Mouse (Mus musculus) embryonic facial prominence, embryonic 11.5 days (tissue): ENCODE data around the gene Tm9sf3. TPM values are rescaled to one million over a fixed set of nuclear protein-coding genes. Genes with fewer than 3 reads are reported as not detected.

Source experiments
- ATAC-seq: fragments of 200-750 bp; cut with Nextera tagmentation; replicated peaks from 2 replicates; pipeline ENCODE4 v1.8.0; 2017; ENCODE audit warnings: low read depth; ENCODE audit not compliant: insufficient number of reproducible peaks, low FRiP score, low TSS enrichment
- DNase-seq: peaks from one replicate; pipeline ENCODE4 v3.0.0-alpha.2; 2015; ENCODE audit warnings: low spot score
- H3K27ac ChIP-seq: fragments of 300-500 bp; sonication (generic); replicated peaks from 2 replicates; pipeline ENCODE4 v1.5.1; 2014; ENCODE audit warnings: mild to moderate bottlenecking, low read depth, low read length, control low read depth
- H3K27me3 ChIP-seq: fragments of 300-500 bp; sonication (generic); 2 replicates; pipeline ENCODE4 v1.6.1; 2014; ENCODE audit warnings: mild to moderate bottlenecking, low read length, moderate library complexity, mixed read lengths; ENCODE audit not compliant: control insufficient read depth, insufficient read depth
- H3K36me3 ChIP-seq: fragments of 300-500 bp; sonication (generic); replicated peaks from 2 replicates; pipeline ENCODE4 v1.6.1; 2014; ENCODE audit warnings: low read depth, mild to moderate bottlenecking, low read length, moderate library complexity, mixed read lengths; ENCODE audit not compliant: control insufficient read depth, insufficient read depth
- H3K4me1 ChIP-seq: fragments of 300-500 bp; sonication (generic); 2 replicates; pipeline ENCODE4 v1.6.1; 2014; ENCODE audit warnings: low read length, mixed read lengths; ENCODE audit not compliant: control insufficient read depth, insufficient read depth
- H3K4me2 ChIP-seq: fragments of 300-500 bp; sonication (generic); 2 replicates; pipeline ENCODE4 v1.6.1; 2014; ENCODE audit warnings: low read depth, mild to moderate bottlenecking, control low read depth, low read length, moderate library complexity
- H3K4me3 ChIP-seq: fragments of 300-500 bp; sonication (generic); 2 replicates; pipeline ENCODE4 v1.5.1; 2014; ENCODE audit warnings: low read depth, low read length, control low read depth
- H3K9ac ChIP-seq: fragments of 300-500 bp; sonication (generic); replicated peaks from 2 replicates; pipeline ENCODE4 v1.6.1; 2014; ENCODE audit warnings: mild to moderate bottlenecking, control low read depth, low read length
- H3K9me3 ChIP-seq: fragments of 300-500 bp; sonication (generic); replicated peaks from 2 replicates; pipeline ENCODE4 v1.6.1; 2016; ENCODE audit warnings: mild to moderate bottlenecking, low read length, inconsistent platforms, mixed read lengths; ENCODE audit not compliant: control insufficient read depth
- WGBS: fragments of 180-500 bp; shearing (Covaris S2); extraction: QIAGEN DNeasy Blood & Tissue Kit; methylation state at CpG from one replicate; pipeline ENCODE4 v1.1.7; 2014; 5-methylcytosine and 5-hydroxymethylcytosine counted together
- polyA plus RNA-seq: library from polyadenylated mRNA; unstranded; fragments of >200 nt; fragmentation: Nextera tagmentation; extraction: Ambion mirVana; gene quantifications from 2 replicates; pipeline ENCODE4 v1.2.1, GENCODE M21; 2014

Gene Tm9sf3
- polyA plus RNA-seq, 1 experiment from 2014 or later, result 174 TPM

DNA sequence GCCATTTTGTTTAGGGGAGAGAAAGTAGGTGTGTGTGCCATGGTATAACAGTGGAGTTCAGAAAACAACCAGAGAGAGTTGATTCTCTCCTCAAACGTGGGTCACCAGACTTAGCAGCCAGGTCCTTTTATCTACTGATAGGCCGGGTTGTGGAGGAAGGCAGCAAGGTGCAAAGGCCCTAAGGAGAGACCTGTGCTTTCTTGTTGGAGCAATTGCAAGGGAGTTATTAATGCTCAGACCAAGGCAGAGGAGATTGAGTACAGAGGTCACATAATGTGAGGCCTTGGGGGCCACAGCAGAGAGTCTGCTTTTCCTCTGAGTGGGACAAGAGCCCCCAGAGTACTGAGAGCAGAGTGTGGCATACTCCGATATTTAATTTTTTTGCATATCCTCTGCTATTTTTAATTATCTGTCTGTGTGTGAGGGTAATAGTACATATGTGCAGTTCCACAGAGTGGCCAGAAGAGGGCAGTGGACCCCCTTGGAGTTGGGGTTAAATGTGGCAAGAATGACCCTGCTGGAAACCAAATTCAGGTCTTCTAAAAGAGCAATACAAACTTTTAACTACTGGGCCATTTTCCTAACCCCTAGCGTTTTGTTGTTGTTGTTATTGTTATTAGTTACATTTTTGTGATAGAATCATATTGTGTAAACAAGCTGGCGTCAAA is 27.3 kb upstream of the Tm9sf3 start:
- peak; percentile 20 for DNase-seq
- Histone ChIP-seq H3K36me3 (no peaks in the 10 kb centered on the region), H3K4me3 (no peak overlapping the region), H3K4me1 (no peaks in the 10 kb centered on the region), H3K9ac (no peak overlapping the region), H3K27me3 (no peaks in the 10 kb centered on the region), H3K27ac (no peak overlapping the region), H3K9me3 (no peaks in the 10 kb centered on the region), H3K4me2 (no peak overlapping the region)
- ATAC-seq, result no peak
- 61% methylated on average over 5 of the region's 5 CpGs for WGBS

DNA sequence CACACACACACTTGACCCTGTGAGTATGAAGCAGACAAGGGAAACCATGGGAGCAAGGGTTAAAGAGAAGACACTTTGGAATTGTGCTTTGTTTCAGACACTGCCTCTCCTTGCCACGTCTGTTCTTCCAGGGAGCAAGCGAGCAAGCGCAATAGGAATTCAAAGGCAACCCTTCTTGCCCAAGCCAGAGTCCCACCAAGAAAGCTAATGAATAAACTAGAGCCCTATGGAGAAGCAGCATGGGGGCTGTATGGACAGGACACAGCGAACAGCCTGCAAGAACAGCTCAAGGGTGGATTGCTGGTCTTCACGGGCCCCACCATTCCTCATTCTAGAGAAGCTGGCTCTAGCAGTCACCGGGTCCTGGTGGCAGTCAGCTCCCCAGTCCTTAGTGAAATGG is 24.8 kb upstream of the Tm9sf3 start:
- Histone ChIP-seq H3K27ac (no peak overlapping the region), H3K9me3 (no peaks in the 10 kb centered on the region), H3K4me3 (no peak overlapping the region), H3K4me2 (no peak overlapping the region), H3K27me3 (no peaks in the 10 kb centered on the region; the same call in 1 of the 2 replicates), H3K36me3 (no peaks in the 10 kb centered on the region), H3K9ac (no peak overlapping the region), H3K4me1 (no peaks in the 10 kb centered on the region)
- DNase-seq (no peak), ATAC-seq (no peak)
- WGBS, result 74% methylated on average over 6 of the region's 6 CpGs

DNA sequence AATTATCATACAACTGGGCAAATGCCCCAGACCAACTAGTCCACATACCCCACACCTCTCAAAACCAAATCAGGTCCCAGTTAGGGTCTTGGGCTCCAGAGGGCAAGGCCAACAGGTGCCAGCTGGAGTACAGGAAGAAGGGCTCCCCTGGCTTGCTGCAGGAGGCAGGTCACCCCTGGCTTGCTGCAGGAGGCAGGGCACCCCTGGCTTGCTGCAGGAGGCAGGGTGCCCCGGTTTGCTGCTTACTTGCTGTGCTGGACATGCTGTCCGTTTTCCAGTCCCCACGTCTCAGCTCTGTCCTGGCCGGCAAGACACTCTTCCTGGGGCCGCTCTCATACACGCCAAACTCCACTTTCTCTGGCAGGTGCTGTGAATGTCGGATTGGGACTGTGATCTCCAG is 23.4 kb upstream of the Tm9sf3 start:
- H3K36me3 ChIP-seq, result no peaks in the 10 kb centered on the region
- no peak overlapping the region for H3K4me2 ChIP-seq
- no peak overlapping the region for H3K27ac ChIP-seq
- H3K27me3 ChIP-seq, result no peaks in the 10 kb centered on the region; the same call in 1 of the 2 replicates
- H3K9me3 ChIP-seq, result no peaks in the 10 kb centered on the region
- DNase-seq (no peak), ATAC-seq (no peak)
- no peak overlapping the region for H3K4me3 ChIP-seq
- no peak overlapping the region for H3K9ac ChIP-seq
- WGBS, result 87% methylated on average over 7 of the region's 7 CpGs
- H3K4me1 ChIP-seq, result no peaks in the 10 kb centered on the region

DNA sequence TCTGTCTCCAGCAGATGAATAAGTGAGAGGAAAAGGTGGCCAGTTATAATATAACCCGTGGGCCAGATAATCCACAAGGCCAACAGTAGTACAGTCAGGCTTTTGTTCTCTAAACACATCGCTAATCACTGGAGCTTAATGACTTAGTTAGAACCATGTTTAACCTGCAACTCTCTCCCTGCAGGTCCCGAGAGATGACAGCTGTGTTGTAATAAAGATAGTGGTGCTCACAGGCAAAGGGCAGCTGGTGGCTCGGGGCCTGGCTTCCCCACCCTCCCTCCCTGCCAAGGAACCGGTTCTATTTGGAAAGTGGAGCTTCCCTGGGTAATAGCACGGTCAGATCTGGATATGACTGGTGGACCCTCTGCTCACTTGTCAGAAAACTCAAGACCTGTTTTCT is 20.7 kb upstream of the Tm9sf3 start:
- Histone ChIP-seq H3K4me1 (no peaks in the 10 kb centered on the region), H3K4me2 (no peak overlapping the region), H3K27ac (no peak overlapping the region), H3K9me3 (no peaks in the 10 kb centered on the region), H3K9ac (no peak overlapping the region), H3K4me3 (no peak overlapping the region), H3K36me3 (no peaks in the 10 kb centered on the region), H3K27me3 (no peaks in the 10 kb centered on the region; the same call in 1 of the 2 replicates)
- DNase-seq (no peak), ATAC-seq (no peak)
- WGBS, result 39% methylated on average over 6 of the region's 6 CpGs

- H3K4me3 ChIP-seq, result no peak overlapping the region
- H3K27me3 ChIP-seq, result no peaks in the 10 kb centered on the region; the same call in 1 of the 2 replicates
- no peaks in the 10 kb centered on the region for H3K36me3 ChIP-seq
- no peaks in the 10 kb centered on the region for H3K9me3 ChIP-seq
- H3K4me1 ChIP-seq, result no peaks in the 10 kb centered on the region
- H3K27ac ChIP-seq, result no peak overlapping the region
- DNase-seq, result no peak
- ATAC-seq, result no peak
- 80% methylated on average over 5 of the region's 5 CpGs for WGBS
- no peak overlapping the region for H3K4me2 ChIP-seq
- H3K9ac ChIP-seq, result no peak overlapping the region
Measured at GRCm38 (mm10) chr19:41282718-41283117, 18.9 kb upstream of the Tm9sf3 start.

- 84% methylated on average over 4 of the region's 4 CpGs for WGBS
- no peak for ATAC-seq
Measured at GRCm38 (mm10) chr19:41282216-41282615, 18.4 kb upstream of the Tm9sf3 start.

DNA sequence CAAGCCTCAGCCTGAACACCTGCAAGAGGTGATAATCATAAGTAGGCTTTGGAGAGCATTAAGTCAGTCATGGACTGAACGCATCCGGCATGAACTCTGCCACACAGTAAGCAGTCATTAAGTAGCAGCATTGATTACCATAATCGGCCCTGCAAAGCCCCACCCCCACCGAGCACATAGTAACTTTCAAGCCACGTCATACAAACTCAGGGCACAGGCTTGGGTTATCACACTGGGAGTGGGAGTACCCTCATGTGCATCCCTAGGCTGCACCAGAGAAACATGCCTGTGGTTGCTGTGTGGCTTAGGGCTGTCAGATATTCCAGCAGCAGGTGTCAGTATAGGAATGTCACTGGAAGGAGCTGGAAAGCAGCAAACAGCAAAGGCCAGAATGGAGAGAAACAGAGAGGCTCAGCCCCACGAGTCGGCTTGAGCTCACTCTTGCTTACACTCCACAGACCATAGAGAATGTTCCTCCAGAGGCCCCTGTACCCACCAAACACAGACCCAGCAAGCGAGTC is 16.0 kb upstream of the Tm9sf3 start:
- no peaks in the 10 kb centered on the region for H3K36me3 ChIP-seq
- WGBS, result 73% methylated on average over 8 of the region's 8 CpGs
- ATAC-seq, result no peak

More at GRCm38 (mm10) chr19:41282216-41282615, 18.4 kb upstream of the Tm9sf3 start:
- H3K9ac ChIP-seq, result no peak overlapping the region
- H3K27ac ChIP-seq, result no peak overlapping the region
- no peaks in the 10 kb centered on the region for H3K36me3 ChIP-seq
- H3K4me1 ChIP-seq, result no peaks in the 10 kb centered on the region
- no peaks in the 10 kb centered on the region for H3K9me3 ChIP-seq
- H3K4me3 ChIP-seq, result no peak overlapping the region
- H3K4me2 ChIP-seq, result no peak overlapping the region
- no peak for DNase-seq
- no peaks in the 10 kb centered on the region; the same call in 1 of the 2 replicates for H3K27me3 ChIP-seq

GRCm38 (mm10) chr19:41278606-41279005 is 14.8 kb upstream of the Tm9sf3 start:
- no peaks in the 10 kb centered on the region for H3K9me3 ChIP-seq
- 87% methylated on average over 7 of the region's 7 CpGs for WGBS

More for the DNA sequence above, 16.0 kb upstream of the Tm9sf3 start:
- Histone ChIP-seq H3K27ac (no peak overlapping the region), H3K4me1 (no peaks in the 10 kb centered on the region), H3K4me2 (no peak overlapping the region), H3K9ac (no peak overlapping the region), H3K9me3 (no peaks in the 10 kb centered on the region), H3K4me3 (no peak overlapping the region), H3K27me3 (no peaks in the 10 kb centered on the region)
- DNase-seq, result no peak

More at GRCm38 (mm10) chr19:41278606-41279005, 14.8 kb upstream of the Tm9sf3 start:
- Histone ChIP-seq H3K27me3 (no peaks in the 10 kb centered on the region), H3K36me3 (no peaks in the 10 kb centered on the region), H3K4me2 (no peak overlapping the region), H3K4me1 (no peaks in the 10 kb centered on the region), H3K4me3 (no peak overlapping the region), H3K27ac (no peak overlapping the region), H3K9ac (no peak overlapping the region)
- no peak for ATAC-seq
- no peak for DNase-seq
